Mouse (Mus musculus): ENCODE data around the gene Ano7.

Gene Ano7

DNA sequence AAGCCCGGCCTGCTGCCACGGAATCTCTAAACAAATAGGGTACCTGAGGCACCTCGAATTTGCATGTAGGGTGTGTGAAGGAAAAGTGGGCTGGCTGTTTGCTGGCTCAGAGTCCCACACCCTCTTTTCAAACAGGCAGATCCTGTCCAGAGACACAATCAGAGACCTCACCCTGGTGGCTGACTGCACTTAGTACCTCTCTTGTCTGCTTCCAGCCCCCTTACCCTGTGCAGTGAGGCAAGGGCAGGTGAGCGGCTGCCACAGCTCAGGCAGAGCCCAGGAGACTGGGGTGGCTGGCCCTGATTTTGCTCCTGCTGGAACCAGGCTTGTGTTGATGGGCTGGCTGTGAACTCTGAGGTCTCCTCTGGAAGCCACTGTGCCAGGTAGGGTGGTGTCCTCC, at the start of gene Ano7:
Ano7 (plus strand) TSS at position 266 of the 400 bp plus-strand sequence.
- DNase-seq (ENCODE audit: low spot score), result no peak

DNA sequence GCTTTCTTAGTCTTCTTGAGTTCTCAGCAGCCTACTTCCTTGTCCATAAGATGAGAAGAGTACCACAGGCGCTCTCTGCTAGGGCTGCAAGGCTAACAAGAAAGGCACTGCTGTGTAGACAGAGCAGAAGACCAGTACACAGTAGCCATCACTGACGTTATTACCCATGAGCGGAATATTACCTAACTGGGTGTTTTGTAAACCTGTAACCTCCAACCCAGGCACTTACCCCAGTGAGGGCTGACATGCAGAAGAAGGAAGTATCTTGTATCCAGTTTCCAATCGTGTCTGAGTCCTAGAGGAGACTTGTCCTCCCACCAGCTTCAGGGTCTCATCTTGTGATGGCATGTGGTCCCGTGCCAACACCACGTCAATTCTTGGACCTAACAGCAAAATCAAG, 49.8 kb upstream of the Ano7 start:
- no peak for DNase-seq (ENCODE audit: low spot score)

DNA sequence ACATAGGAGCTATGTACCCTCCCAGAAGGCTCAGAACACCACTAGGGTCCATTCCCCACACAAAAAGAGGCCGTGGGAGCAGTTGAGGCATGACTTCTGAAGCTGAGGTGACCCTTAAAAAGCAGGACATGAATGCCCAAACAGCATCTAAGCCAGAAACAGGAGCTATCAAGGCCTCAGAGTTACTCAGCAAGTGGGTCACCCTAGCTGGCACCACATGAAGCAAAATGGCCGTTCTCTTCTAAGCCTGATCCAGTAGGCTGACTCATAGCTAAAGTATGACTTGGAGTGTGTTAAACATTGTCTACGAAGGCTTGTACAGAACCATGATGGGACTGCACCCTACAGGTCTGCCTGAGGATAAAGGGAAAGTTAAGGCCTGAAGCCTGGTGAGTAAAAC, 47.3 kb upstream of the Ano7 start:
- no peak for DNase-seq (ENCODE audit: low spot score)

DNA sequence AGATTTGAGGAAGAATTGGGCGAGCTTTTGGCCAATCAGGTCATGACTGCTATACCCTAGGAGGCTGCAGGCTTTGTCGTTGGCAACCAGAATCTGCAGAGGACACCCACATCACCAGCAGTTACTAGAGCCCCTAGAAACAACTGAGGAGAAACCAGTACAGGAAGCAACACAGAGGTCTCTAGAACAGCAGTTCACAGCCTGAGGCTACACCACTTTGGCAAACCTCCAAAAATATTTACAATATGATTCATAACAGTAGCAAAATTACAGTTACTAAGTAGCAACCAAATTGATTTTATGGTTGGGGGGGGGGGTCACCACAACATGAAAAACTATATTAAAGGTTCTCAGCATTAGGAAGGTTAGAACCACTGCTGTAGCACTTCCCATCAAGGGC, 39.1 kb upstream of the Ano7 start:
- DNase-seq (ENCODE audit: low spot score), result no peak

- peak; percentile 97 for DNase-seq (ENCODE audit: low spot score)
Measured at GRCm38 (mm10) chr1:93342648-93343503, 30.9 kb upstream of the Ano7 start, which contains the start of the genes Ppp1r7 and Pask. Gene Ppp1r7 (plus strand): TSS chr1:93342854. Gene Pask (minus strand): TSS chr1:93343482.

DNA sequence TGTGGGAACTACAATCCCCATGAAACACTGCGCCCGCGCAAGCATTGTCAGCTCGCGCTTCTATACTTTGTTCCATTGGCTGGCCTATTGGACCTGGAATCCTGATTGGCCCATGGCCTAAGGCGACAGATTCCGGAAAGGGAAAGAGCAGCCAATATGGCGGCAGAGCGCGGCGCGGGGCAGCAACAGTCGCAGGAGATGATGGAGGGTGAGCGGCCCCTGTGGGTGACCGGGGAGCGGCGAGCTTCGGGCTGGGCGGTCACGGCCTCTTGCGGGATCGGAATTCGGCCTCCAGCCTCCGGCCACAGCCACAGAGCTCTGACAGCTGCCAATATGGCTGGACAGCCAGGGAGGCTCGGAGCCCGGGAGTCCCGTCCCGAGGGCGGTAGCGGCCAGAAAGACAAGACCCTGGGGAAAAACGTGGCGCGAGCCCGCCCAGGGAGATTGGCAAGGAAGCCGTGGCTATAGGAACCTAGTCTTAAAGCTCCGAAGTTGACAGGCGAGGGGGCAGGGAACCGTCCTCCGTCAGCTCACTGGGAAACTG, 30.2 kb upstream of the Ano7 start:
- DNase-seq (ENCODE audit: low spot score), result peak; percentile 98

GRCm38 (mm10) chr1:93347176-93347575, 26.6 kb upstream of the Ano7 start:
- DNase-seq (ENCODE audit: low spot score), result no peak

GRCm38 (mm10) chr1:93349701-93350100, 24.0 kb upstream of the Ano7 start:
- DNase-seq (ENCODE audit: low spot score), result no peak

- no peak for DNase-seq (ENCODE audit: low spot score)
Measured at GRCm38 (mm10) chr1:93352724-93353123, 21.0 kb upstream of the Ano7 start.

GRCm38 (mm10) chr1:93362661-93363060, 11.1 kb upstream of the Ano7 start:
- no peak for DNase-seq (ENCODE audit: low spot score)

DNA sequence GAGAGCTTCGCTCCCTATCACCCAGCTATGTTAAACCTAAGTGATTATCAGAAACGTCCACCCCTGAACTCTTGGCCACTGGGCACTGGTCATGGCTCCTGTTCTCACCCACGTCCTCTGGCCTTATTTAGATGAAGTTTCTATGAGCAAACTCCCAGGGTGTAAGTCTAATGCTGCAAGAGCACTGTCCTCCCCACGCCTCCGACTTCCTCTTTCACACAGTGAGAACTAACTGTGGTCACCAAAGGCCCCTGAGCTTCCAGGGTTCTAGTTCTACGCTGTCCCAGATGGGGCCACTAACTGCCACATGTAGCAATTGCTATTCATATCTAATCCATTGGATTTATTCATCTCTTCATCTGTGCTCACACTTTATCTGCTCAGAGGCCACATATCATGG, 8.1 kb upstream of the Ano7 start:
- DNase-seq (ENCODE audit: low spot score), result no peak

DNA sequence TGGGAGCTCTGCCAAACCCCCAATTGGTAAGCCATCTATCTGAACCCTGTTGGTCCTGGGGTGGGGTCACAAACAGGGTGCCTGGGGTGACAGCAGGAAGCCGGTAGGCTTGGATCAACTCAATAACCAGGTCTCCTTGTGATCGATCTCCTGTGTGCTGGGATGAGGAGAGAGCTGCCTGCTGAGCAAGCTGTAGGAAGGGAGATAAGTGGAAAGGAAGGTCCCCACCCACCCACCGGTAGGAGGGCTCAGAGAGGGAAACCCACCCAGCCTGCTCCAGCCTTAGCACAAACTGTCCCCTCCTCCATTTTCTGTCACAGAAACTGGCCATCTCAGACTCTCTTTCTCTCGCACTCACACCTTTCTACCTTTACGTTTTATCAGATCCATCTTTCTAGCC, 3.6 kb downstream of the Ano7 start:
- DNase-seq (ENCODE audit: low spot score), result no peak

- DNase-seq (ENCODE audit: low spot score), result no peak
Measured at GRCm38 (mm10) chr1:93379117-93379516, 5.4 kb downstream of the Ano7 start.

- DNase-seq (ENCODE audit: low spot score), result no peak
Measured at GRCm38 (mm10) chr1:93387198-93387597, 13.5 kb downstream of the Ano7 start.

DNA sequence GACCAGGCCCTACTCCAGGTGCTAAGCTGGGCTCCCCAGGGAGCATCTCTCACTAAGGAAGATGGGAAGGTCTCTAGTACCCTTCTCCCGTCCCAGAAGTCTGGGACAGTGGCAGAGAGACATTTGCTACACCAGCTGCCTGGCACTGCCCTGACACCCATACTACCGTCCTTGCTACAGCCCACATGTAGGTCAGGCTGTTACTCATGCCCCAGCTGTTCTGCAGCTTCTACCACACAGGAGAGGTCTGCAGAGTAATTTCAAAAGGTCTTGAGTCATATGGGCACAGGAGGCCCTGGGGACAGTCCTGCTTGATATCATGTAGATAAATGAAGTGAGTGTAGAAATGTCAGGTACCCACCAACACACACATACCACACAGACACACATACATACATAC, 15.2 kb downstream of the Ano7 start:
- DNase-seq (ENCODE audit: low spot score), result no peak

DNA sequence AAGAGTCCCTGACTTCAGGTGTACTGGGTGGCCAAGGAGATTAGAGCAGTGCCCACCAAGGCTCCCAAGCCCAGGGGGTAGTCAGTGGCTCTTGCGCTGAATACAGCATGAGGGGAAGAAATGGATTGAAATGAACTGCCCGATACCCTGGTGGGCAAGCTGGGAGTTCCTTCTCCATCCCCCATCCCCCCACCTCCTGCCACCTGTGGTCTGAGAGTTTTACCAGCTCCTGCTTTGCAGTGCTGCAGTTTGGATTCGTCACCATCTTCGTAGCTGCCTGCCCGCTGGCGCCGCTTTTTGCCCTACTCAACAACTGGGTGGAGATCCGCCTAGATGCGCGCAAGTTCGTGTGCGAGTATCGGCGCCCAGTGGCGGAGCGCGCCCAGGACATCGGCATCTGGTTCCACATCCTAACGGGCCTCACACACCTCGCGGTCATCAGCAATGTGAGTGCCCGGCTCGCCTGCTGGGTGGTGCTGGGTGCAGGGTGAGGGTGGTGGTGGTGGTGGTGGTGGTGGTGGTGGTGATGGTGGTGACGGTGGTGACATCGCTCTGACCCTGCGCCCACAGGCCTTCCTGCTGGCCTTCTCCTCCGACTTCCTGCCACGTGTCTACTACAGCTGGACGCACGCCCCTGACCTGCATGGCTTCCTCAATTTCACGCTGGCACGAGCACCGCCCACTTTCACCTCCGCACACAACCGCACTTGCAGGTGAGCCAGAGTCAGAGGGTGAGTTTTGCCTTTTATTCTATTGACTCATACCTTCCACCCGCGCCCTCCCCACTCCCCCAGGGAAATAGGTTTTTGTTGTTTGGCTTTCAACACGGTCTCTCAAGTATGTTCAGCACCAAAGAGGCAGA, 27.7 kb downstream of the Ano7 start:
- DNase-seq (ENCODE audit: low spot score), result peak; percentile 17

DNA sequence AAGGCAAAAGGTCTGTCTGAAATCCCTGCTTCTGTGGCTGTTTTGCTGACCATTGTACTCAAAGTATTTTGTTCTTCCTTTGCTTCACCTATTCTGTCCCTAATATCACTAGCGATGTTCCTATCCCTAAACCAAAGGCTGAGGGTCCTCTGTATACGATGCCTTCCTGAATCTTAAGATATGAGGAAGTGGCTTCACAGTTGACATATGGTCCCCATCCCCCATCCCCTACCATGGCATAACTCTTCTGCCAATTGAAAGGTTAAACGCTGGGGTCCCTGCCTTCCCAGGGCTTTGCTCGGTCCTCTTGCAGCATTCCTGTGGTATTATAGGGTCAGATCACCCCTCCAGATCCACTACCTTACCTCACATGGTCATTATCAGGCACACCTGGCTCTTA, 29.7 kb downstream of the Ano7 start:
- DNase-seq (ENCODE audit: low spot score), result no peak

DNA sequence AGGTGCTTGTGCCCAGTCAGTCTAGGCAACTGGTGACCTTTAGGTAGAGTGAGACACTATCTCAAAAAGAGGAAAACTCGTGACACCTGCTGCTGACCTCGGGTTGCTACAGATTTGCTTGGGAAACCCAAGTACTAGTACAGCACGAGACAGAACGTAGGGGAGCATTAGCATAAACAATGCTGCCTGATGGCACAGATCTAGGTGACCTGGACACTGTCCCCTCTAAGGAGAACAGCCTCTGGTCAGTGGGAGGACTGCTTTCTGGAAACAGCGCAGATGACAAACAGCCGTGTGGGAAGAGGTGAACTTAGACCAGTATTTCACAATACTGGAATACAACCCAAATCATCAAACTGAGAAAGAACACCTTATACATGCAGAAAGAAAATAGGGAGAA, 58.4 kb downstream of the Ano7 start:
- no peak for DNase-seq (ENCODE audit: low spot score)

GRCm38 (mm10) chr1:93439321-93439720, 65.6 kb downstream of the Ano7 start:
- no peak for DNase-seq (ENCODE audit: low spot score)

GRCm38 (mm10) chr1:93444405-93445110, 70.8 kb downstream of the Ano7 start:
- DNase-seq (ENCODE audit: low spot score), result peak; percentile 77

DNA sequence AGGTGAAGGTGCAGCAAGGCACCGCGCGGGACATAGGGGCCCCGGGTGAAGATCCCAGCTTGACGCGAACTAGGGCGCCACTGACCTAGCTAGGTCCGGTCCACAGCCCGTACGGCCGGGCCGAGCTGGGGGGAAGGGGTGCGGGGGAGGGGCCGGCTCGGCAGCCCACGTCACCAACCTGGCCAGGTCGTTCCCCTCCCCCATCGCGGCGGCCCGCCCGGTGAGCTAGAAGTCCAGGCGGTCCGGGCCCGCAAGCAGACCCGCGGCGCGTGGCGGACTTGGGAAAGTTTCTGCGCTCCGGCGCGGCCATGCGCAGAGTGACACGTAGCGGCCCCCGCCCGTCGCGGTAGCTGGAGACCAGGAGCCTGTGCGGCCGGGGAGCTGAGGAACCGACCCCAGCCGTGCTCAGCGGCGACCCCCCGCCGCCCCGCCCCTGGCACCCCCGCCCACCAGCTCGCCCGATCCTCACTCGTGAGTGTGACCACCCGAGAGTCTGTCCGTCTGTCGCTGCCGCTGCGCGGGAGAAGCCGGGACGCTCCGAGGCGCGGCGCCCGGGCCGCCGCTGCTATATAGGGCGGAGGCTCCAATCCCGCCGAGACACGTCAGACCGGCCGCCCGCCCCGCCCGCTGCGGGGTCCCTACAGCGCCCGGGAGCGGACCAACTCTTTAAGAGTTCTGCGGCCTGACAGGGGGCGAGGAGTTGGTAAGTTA, 71.5 kb downstream of the Ano7 start:
- peak; percentile 82 for DNase-seq (ENCODE audit: low spot score)

GRCm38 (mm10) chr1:93445822-93446162, 72.1 kb downstream of the Ano7 start:
- no peak for DNase-seq (ENCODE audit: low spot score)

Measured in testis, postnatal 14 days (tissue).